Mouse (Mus musculus): ENCODE data around the gene Dnaja2.

Gene Dnaja2

DNA sequence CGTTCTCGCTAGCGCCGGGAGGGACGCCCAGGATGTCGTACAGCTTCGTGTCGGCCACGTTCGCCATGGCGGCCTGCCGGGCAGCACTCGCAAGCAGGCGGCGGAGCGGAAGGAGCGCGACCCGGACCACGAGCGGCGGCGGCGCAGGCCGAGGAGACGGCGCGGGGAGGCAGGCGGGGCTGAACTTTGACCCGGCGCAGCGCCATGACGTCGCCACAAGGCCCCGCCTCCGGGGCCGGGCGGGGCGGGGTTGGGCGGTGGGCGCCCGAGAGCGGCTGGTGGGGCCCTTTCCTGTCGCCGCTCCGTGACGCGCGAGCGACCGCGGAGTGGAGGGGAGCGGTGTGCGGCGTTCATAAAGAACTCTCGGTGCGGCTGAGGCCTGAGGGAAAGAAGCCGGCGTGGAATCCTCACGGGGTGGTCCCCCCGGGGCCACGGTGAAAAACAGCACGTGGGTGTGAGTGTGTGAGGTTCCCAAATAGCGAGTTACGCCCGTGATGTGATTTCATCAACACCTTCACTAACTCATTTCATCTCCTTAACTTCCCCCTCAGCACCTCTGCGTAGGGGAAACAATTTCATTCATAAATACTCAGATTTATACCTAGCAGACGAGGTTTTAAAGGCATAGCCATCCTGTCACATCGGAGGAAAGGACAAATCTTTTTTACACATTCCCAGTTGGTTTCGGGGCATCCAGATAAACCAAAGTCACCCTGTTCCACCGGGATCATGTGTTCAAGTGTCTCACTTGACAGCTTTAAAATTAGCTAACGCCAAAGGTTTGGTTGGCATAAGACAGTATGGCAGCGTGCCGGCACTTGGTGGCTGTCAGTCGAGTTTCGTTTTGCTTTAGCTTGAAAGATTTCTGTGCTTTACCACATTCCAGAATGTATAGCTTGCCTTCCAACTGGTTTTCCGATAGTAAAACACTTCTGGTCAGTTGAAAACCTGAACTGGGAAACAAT lies at the start of gene Dnaja2:
TSS of gene Dnaja2 (minus strand) at position 164 of the 965 bp plus-strand sequence.
- peak; percentile 93 for DNase-seq

DNA sequence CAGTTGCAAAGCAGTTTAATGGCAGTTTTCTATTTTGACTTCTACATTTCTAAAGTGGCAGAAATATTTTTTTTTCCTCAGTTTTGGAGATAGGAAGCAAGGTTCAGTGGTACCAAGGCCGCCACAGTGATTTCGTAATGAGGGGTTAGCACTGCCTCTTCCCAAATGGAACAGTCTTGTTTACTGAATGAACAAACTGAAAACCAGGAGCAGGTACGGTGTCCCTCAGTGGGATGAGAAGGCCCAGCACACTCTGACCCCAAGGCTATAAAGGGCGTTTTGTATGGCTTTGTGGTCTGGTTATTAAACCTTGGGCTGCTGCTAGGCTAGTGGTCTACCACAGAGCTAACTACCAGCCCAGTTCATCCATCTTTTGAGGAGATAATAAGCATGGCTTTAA lies 49.1 kb upstream of the Dnaja2 start:
- DNase-seq, result no peak

DNA sequence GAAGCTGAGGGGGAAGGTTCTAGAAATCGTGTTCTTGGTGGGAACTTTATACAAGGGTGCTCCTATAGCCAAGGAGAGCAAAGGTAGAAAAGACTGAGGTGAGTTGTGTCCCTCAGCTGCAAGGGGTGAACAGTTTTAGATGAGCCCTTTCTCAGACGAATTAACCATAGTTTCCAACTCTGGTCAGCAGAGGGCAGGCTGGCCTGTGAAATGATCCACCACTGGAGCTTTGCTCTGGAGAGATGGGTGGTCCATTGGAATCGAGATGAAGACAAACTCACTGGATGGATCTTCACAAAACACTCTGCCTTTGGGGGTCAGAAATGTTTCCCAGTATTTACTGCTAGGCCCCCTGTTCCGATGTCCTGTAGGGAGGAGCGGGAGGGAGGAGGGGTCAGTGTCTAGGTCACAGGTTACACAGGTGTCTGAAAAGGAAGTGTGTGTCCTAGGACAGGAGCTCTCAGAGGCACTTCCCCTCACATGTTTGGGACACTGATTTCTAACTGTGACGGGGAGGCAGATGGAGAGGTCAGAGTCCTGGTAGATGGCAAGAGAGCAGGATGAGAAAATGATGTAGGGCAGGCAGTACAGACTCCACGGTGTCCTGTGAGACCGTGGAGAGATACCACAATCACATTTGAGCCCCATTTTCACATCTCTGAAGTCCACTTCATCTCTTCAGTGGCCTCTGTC lies 48.2 kb upstream of the Dnaja2 start:
- peak; percentile 71 for DNase-seq

DNA sequence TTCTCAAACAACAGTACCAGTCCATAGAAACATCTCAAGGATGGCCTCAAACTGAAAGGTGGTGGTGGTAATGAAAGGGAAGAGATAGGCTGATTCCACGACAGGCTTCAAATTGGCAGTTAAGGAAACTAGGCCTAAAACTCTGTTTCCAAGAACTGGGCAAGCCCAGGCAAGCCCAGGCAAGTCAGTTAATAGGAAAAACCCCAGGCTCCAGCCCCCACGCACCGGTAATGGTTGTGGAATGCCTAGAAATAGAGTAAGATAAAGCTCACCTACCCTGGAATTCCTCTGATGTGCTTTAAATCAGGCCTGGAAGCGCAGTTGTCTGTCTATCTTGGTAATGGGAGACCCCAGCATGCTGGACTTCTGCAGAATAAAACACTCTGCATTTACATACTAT lies 47.6 kb upstream of the Dnaja2 start:
- no peak for DNase-seq

GRCm38 (mm10) chr8:85601741-85602140 lies 46.6 kb upstream of the Dnaja2 start:
- no peak for DNase-seq

- DNase-seq, result no peak
Observed at GRCm38 (mm10) chr8:85597413-85598191, 42.5 kb upstream of the Dnaja2 start.

DNA sequence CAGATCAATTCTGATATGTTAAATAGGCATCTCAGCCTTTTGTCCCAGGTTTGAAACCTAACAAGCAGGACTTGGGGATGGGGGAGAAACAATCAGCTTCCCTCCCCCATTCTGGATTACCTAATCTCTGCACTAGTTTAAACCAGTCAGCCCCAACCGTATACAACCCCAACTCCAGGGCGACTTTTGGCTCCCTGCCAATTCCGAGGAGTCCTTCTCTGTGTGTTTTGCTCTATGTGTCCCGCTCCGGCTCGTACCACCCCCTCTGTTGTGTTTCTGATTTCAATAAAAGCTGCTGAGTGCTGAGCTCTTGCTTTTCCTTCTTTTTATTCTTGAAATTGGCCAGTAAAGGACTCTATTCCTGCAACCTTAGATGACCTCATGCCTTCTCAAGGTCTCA lies 40.2 kb upstream of the Dnaja2 start:
- peak; percentile 34 for DNase-seq

DNA sequence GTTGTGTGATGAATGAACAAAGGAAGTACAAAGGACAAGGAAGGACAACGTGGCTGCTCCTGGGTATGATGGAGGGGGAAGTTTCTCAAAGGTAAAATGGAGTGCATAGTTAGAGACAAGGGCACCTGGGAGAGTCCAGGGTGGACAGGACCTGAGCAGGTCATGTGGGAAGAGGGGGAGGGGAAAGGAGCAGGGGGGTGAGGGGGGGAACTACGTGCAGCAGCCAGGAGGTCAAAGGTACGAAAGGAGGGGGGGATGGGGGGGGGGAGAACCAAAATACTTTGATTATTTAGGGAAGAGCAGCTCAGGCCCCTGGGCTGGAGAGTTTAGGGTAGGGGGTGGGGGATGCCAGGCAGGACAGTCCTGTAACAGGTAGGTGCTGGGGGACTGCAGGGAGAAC lies 39.8 kb upstream of the Dnaja2 start:
- no peak for DNase-seq

- DNase-seq, result no peak
Observed at GRCm38 (mm10) chr8:85593324-85593723, 38.2 kb upstream of the Dnaja2 start.

DNA sequence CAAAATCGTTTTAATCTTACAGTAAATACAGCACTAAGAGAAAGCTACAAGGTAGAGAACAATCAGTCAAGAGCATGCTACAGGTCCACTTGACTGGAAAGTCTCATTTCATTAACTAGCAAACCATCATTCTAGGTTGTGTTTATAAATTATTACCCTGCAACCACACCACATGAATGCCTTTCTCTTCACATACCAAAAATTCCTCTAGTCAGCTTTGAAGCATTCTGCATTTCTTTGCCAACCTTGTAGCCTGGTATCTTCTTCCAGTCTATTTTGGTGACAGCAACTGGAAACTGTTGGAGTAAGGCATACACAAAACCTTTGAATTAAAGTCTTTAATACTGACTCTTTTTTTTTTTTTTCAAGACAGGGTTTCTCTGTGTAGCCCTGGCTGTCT lies 36.4 kb upstream of the Dnaja2 start:
- DNase-seq, result no peak

DNA sequence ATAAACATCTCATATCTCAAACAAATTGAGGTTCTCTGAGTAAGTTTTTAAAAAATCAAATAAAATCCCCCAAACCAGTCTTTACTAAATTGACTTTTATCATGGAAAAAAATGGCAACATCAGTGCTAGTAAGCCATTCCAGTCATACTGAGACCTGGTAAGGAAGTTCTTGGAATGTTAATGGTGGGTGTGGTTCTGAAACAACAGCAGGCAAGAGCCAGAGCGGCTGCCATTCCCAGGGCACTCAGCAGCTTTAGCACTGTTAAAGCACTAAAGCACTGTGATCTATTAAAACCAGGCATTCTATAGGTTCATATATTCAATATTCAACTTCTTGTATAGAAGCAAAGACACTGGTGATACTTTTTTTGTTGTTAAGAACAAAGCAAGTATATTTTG lies 35.1 kb upstream of the Dnaja2 start:
- DNase-seq, result no peak

DNA sequence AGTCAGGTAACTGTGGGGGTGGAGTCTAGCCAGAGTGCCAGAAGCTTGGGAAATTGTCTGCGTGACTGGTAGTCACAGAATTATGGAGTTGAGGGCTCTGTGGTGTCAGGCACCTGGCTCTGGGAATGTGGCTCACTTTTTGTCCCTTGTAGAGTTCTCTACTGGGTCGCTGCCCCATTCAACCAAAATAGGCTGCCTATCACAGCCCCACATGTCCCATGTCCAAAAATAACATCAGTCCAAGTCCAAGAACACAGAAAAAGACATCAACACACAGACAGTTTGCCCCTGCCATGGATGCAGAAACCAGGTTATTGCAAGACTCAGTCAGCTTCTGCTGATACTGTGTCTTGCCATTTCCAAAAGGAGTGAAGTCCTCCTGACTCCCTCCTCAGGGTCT lies 33.5 kb upstream of the Dnaja2 start:
- no peak for DNase-seq

- no peak for DNase-seq
Observed at GRCm38 (mm10) chr8:85577666-85578065, 22.5 kb upstream of the Dnaja2 start.

- no peak for DNase-seq
Observed at GRCm38 (mm10) chr8:85573972-85574496, 18.9 kb upstream of the Dnaja2 start.

DNA sequence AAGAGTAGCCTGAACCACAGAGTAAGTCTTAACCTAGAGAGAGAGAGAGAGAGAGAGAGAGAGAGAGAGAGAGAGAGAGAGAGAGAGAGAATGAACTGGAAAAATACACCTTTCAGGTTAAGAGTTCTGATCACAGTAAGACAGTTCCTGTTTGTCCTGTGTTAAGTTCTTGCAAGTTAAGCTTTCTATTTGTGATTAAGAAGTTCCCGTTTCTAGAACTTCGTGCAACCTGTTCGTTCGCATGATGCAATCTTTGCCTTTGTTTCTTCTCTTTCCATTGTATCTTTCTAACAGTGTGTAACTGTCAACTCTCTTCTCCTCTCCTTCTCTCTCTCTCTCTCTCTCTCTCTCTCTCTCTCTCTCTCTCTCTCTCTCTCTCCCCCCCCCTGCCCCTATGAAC lies 15.3 kb upstream of the Dnaja2 start:
- DNase-seq, result no peak

GRCm38 (mm10) chr8:85567801-85568200 lies 12.7 kb upstream of the Dnaja2 start:
- DNase-seq, result no peak

DNA sequence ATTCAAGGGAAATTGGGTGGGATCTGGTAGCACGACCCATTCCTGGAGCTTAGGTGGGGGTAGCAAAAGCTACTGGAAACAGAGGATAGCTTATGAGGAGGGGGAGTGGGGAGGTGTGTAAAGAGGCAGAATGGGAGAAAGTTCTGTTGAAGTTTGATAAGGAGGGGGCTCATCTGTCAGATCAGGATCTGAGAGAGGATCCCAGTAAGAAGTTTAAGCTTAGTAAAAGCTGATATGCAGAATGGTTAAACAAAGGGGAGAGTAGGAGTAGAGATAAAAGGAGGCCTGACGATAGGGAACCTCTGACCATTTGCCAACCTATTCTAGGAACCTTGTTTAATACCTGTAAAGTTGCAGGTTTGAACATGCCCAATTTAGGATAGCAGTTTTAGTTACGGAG lies 10.0 kb upstream of the Dnaja2 start:
- no peak for DNase-seq

DNA sequence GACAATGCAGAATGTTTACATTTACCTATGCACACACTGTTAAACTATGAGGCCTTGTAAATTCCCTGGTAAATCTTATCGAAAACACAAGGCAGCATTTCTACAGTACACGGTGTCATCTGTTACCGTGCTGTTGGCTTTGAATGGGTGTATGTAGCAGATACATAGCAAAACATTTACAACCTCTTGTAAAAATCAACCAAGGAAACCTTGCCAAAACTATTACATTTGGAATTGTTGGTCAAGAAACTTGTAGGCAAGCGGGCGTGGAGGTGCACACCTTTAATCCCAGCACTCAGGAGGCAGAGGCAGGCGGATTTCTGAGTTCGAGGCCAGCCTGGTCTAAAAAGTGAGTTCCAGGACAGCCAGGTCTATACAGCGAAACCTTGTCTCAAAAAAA lies 8.2 kb upstream of the Dnaja2 start:
- no peak for DNase-seq

DNA sequence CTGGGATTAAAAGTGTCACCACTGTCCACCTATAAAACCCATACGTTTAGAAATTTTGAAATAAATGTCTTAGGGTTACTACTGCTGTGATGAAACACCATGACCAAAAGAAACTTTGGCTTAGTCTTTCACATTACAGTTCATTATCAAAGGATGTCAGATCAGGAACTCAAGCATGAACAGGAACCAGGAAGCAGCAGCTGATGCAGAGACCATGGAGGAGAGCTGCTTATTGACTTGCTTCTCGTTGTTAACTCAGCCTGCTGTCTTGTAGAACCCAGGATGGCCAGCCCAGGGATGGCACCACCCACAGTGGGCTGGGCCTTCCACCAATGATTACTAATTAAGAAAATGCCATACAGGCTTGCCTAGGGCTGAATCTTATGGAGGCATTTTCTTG lies 4.8 kb upstream of the Dnaja2 start:
- DNase-seq, result no peak

- DNase-seq, result no peak
Observed at GRCm38 (mm10) chr8:85559201-85559600, 4.1 kb upstream of the Dnaja2 start.

GRCm38 (mm10) chr8:85557601-85557986 lies 2.5 kb upstream of the Dnaja2 start:
- DNase-seq, result no peak

GRCm38 (mm10) chr8:85556986-85557600 lies 1.9 kb upstream of the Dnaja2 start:
- DNase-seq, result no peak

Measured in retina, postnatal 1 day (tissue).